Mouse (Mus musculus) thymus, postnatal 36 days (tissue): ENCODE measurements at regions not wholly inside any gene's neighbourhood (a gene's known extent, or its start where the extent isn't known, plus 50 kb on each side); places are given as distances from the start of the nearest gene placed in this dataset.

Source experiments
- DNase-seq, 2 experiments: peaks; one replicate each; pipeline ENCODE4 v3.0.0; 2022; ENCODE audit warnings: mixed read lengths in 2 of 2

- DNase-seq, result no peak
Observed at GRCm38 (mm10) chr1:43882576-43882975, 50.9 kb upstream of the Tpp2 start.

DNA sequence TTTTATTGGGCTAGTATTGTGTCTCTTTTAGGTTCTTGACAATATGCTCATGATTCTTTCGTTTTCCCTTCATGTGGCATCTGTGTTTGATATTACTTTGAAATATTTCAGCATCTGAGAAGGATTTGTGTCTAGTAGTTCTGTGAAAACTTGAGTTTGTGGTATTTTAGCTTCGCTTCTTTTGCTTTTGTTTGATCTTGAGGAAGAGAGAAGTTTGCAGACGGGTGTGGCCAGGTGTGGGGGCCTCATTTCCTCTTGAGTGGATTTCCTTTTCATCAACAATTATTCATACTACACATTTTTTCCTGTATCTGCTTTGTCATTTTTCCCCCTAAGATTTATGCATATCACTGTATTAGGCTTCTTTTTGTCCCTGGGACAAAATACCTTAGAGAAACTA is 52.8 kb upstream of the Uxs1 start:
- peak; percentile 38 to 43 for DNase-seq

DNA sequence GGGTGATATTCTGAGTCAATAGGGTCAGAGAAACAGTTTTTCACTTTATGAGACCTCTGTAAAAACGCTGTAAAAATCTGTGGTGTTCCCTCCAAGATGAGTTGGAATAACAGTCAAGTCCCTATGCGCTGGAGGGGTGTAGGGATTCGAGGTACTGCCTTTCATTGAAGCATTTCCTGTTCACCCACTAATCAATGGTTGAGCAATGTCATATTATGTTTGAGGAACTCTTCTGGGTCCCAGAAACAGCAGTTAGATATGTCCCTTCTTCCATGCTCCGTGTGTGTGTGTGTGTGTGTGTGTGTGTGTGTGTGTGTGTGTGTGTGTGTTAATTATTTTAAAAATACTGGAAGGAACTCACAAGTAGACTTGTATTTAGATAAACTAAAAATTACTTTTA is 52.3 kb upstream of the Uxs1 start:
- no peak for DNase-seq

- DNase-seq, result no peak
Observed at GRCm38 (mm10) chr1:43879163-43879562, 51.6 kb upstream of the Uxs1 start.

GRCm38 (mm10) chr1:43878163-43878562 is 50.6 kb upstream of the Uxs1 start:
- no peak for DNase-seq

- no peak for DNase-seq
Observed at GRCm38 (mm10) chr1:43877704-43878103, 50.1 kb upstream of the Uxs1 start.
